Mouse (Mus musculus) hindbrain, embryonic 10.5 days (tissue): ENCODE results near the gene Mindy2. TPM values are rescaled to one million over a fixed set of nuclear protein-coding genes. Genes with fewer than 3 reads are reported as not detected.
"Not testable (repeated sequence)": the region's sequence is repeated elsewhere in the genome, so short reads cannot be mapped to it uniquely, and the experiment has no call there.

ENCODE experiments used
- DNase-seq: peaks from one replicate; pipeline ENCODE4 v3.0.0-alpha.2; 2017; ENCODE audit warnings: low spot score
- H3K27ac ChIP-seq: fragments of 300-500 bp; sonication (generic); 2 replicates; pipeline ENCODE4 v1.5.1; 2016; ENCODE audit warnings: mild to moderate bottlenecking, moderate library complexity
- H3K27me3 ChIP-seq: fragments of 300-500 bp; sonication (generic); 2 replicates; pipeline ENCODE4 v1.6.1; 2016; ENCODE audit warnings: mild to moderate bottlenecking; ENCODE audit not compliant: poor library complexity, insufficient read depth, severe bottlenecking
- H3K36me3 ChIP-seq: fragments of 300-500 bp; sonication (generic); 2 replicates; pipeline ENCODE4 v1.6.1; 2016; ENCODE audit warnings: mild to moderate bottlenecking, moderate library complexity
- H3K4me1 ChIP-seq: fragments of 300-500 bp; sonication (generic); replicated peaks from 2 replicates; pipeline ENCODE4 v1.6.1; 2016; ENCODE audit warnings: mild to moderate bottlenecking
- H3K4me3 ChIP-seq: fragments of 300-500 bp; sonication (generic); 2 replicates; pipeline ENCODE4 v1.5.1; 2016; ENCODE audit warnings: mild to moderate bottlenecking, moderate library complexity
- H3K9me3 ChIP-seq: fragments of 300-500 bp; sonication (generic); 2 replicates; pipeline ENCODE4 v1.6.1; 2016; ENCODE audit warnings: mild to moderate bottlenecking, moderate library complexity
- WGBS: fragments of 180-500 bp; shearing (Covaris S2); methylation state at CpG from one replicate; pipeline ENCODE4 v1.1.7; 2016; 5-methylcytosine and 5-hydroxymethylcytosine counted together
- polyA plus RNA-seq: library from polyadenylated mRNA; unstranded; fragments of >200 nt; fragmentation: Nextera tagmentation; extraction: Ambion mirVana; gene quantifications from 2 replicates; pipeline ENCODE4 v1.2.1, GENCODE M21; 2016

Gene Mindy2
- polyA plus RNA-seq, 1 experiment from 2014 or later, result 8.2 TPM

GRCm38 (mm10) chr9:70591486-70591885 is 65.5 kb downstream of the Mindy2 start:
- Histone ChIP-seq H3K9me3 (no peaks in the 10 kb centered on the region), H3K4me1 (no peaks in the 10 kb centered on the region), H3K27me3 (no peaks in the 10 kb centered on the region), H3K27ac (no peak overlapping the region), H3K36me3 (peaks cover 98% of the 10 kb centered on the region), H3K4me3 (no peak overlapping the region)
- DNase-seq, result no peak
- WGBS, result 81% methylated on average over 9 of the region's 9 CpGs

GRCm38 (mm10) chr9:70590775-70591174 is 66.2 kb downstream of the Mindy2 start:
- DNase-seq, result no peak
- H3K4me1 ChIP-seq, result no peaks in the 10 kb centered on the region
- peaks cover 99% of the 10 kb centered on the region for H3K36me3 ChIP-seq
- H3K4me3 ChIP-seq, result no peak overlapping the region
- 96% methylated on average over 4 of the region's 4 CpGs for WGBS
- no peaks in the 10 kb centered on the region for H3K9me3 ChIP-seq
- no peaks in the 10 kb centered on the region for H3K27me3 ChIP-seq
- H3K27ac ChIP-seq, result no peak overlapping the region

DNA sequence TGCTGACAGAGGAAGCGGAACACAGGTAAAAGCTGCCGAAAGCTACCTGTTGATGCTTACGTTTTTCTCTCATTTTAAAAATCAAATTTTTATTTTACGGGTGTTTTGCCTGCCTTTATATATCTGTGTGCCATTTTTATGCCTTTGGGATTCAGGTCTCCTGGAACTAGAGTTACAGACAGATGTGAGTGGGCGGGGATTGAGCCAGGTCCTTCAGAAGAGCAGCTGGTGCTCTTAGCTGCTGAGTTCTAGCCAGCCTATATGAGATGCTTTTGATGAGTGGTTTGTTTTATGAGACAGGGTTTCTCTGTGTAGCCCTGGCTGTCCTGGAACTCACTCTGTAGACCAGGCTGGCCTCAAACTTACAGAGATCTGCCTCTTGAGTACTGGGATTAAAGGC is 69.8 kb downstream of the Mindy2 start:
- DNase-seq, result no peak
- peaks cover 94% of the 10 kb centered on the region for H3K36me3 ChIP-seq
- WGBS, result 94% methylated on average over 5 of the region's 5 CpGs
- H3K27me3 ChIP-seq, result no peaks in the 10 kb centered on the region
- H3K4me1 ChIP-seq, result no peaks in the 10 kb centered on the region
- H3K9me3 ChIP-seq, result no peaks in the 10 kb centered on the region
- H3K27ac ChIP-seq, result no peak overlapping the region
- H3K4me3 ChIP-seq, result no peak overlapping the region

GRCm38 (mm10) chr9:70585172-70585571 is 71.8 kb downstream of the Mindy2 start:
- Histone ChIP-seq H3K4me1 (no peaks in the 10 kb centered on the region), H3K36me3 (peaks cover 94% of the 10 kb centered on the region), H3K9me3 (no peaks in the 10 kb centered on the region), H3K27me3 (no peaks in the 10 kb centered on the region), H3K27ac (no peak overlapping the region), H3K4me3 (no peak overlapping the region)
- 89% methylated on average over 5 of the region's 5 CpGs for WGBS
- no peak for DNase-seq

- 81% methylated on average over 14 of the region's 14 CpGs for WGBS
- no peak for DNase-seq
- Histone ChIP-seq H3K4me1 (no peaks in the 10 kb centered on the region), H3K4me3 (no peak overlapping the region), H3K36me3 (peaks cover 94% of the 10 kb centered on the region), H3K27ac (no peak overlapping the region), H3K27me3 (no peaks in the 10 kb centered on the region), H3K9me3 (no peaks in the 10 kb centered on the region)
Measured at GRCm38 (mm10) chr9:70584641-70585040, 72.3 kb downstream of the Mindy2 start.

DNA sequence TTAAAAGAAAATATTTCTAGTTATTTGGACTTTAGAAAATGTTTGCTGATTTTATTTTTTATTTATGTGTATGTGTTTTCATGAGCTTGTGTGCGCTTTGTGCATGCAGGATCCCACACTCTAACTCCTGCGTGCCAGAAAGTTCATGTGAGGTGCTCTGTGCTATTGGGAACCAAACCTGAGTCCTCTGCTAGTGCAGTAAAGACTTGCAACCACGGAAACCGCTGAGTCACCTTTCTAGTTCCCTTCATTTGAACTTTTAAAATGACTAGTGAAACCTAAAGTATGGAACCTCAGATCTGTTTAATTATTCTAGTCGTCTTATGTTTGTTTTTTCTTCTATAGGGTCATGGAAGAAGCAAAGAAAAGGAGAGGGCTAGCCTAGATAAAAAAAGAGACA is 76.0 kb downstream of the Mindy2 start:
- DNase-seq, result no peak
- Histone ChIP-seq H3K27ac (no peak overlapping the region), H3K4me1 (no peaks in the 10 kb centered on the region), H3K9me3 (no peaks in the 10 kb centered on the region), H3K4me3 (no peak overlapping the region), H3K27me3 (no peaks in the 10 kb centered on the region), H3K36me3 (peaks cover 94% of the 10 kb centered on the region)
- WGBS, result 89% methylated on average over 5 of the region's 5 CpGs

- Histone ChIP-seq H3K4me3 (no peak overlapping the region), H3K36me3 (peaks cover 98% of the 10 kb centered on the region), H3K27ac (no peak overlapping the region), H3K27me3 (no peaks in the 10 kb centered on the region), H3K9me3 (no peaks in the 10 kb centered on the region), H3K4me1 (no peaks in the 10 kb centered on the region)
- WGBS, result 97% methylated on average over 2 of the region's 2 CpGs
- DNase-seq, result no peak
Measured at GRCm38 (mm10) chr9:70578123-70578522, 78.9 kb downstream of the Mindy2 start.

DNA sequence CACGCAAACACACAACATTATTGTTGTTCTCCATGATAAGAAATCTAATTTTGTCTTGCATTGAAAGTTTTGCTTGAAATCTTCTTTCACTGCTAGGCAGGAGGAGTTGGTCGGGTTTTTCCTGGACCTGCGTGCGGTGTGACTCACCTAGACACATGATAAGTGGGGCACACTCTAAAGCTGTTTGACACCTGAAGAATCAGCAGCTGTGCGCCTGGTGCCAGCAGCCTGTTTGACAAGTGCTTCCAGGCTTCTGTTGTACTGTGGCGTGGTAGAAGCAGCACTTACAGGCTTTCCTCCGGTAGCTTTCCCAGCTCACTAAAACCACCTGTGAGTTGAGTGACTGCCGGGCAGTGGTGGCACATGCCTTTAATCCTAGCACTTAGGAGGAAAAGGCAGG is 86.6 kb downstream of the Mindy2 start:
- no peaks in the 10 kb centered on the region for H3K27me3 ChIP-seq
- WGBS, result 94% methylated on average over 8 of the region's 8 CpGs
- H3K36me3 ChIP-seq, result peaks cover 54% of the 10 kb centered on the region

DNA sequence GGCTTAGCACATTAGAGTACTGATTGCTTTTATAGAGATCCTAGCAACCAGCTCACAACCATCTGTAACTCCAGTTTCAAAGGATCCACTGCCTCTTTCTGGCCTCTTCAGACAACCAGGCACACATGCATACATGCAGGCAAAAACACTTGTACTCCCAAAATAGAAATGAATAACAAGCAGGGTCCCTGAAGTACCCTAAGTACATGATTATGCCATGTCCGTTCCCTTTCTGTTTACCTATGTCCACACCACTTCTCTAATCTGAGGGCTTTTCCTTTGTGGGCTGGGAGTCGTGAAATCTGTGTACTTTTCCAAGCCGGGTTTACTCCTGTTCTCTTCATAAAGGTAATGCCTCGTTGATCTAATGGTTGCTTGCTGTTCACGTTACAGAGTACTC is 89.3 kb downstream of the Mindy2 start:
- DNase-seq, result no peak
- Histone ChIP-seq H3K27ac (no peak overlapping the region), H3K4me1 (no peaks in the 10 kb centered on the region), H3K4me3 (no peak overlapping the region), H3K27me3 (no peaks in the 10 kb centered on the region), H3K36me3 (peaks cover 35% of the 10 kb centered on the region), H3K9me3 (no peaks in the 10 kb centered on the region)
- WGBS, result 90% methylated on average over 5 of the region's 5 CpGs

More for the DNA sequence above, 86.6 kb downstream of the Mindy2 start:
- Histone ChIP-seq H3K4me3 (no peak overlapping the region), H3K27ac (no peak overlapping the region), H3K9me3 (no peaks in the 10 kb centered on the region), H3K4me1 (no peaks in the 10 kb centered on the region)
- no peak for DNase-seq

GRCm38 (mm10) chr9:70562825-70563224 is 94.1 kb downstream of the Mindy2 start:
- Histone ChIP-seq H3K36me3 (peaks cover 42% of the 10 kb centered on the region), H3K27me3 (no peaks in the 10 kb centered on the region), H3K4me1 (peaks cover 5% of the 10 kb centered on the region), H3K9me3 (no peaks in the 10 kb centered on the region), H3K4me3 (no peak overlapping the region), H3K27ac (no peak overlapping the region)
- DNase-seq, result no peak
- 91% methylated on average over 3 of the region's 3 CpGs for WGBS

- H3K36me3 ChIP-seq, result peaks cover 64% of the 10 kb centered on the region
- no peaks in the 10 kb centered on the region for H3K27me3 ChIP-seq
- no peak overlapping the region for H3K27ac ChIP-seq
- H3K4me3 ChIP-seq, result no peak overlapping the region
- DNase-seq, result no peak
- peaks cover 17% of the 10 kb centered on the region for H3K9me3 ChIP-seq
- H3K4me1 ChIP-seq, result peaks cover 5% of the 10 kb centered on the region
- WGBS, result 93% methylated on average over 5 of the region's 5 CpGs
Measured at GRCm38 (mm10) chr9:70556796-70557195, 100.2 kb downstream of the Mindy2 start.

DNA sequence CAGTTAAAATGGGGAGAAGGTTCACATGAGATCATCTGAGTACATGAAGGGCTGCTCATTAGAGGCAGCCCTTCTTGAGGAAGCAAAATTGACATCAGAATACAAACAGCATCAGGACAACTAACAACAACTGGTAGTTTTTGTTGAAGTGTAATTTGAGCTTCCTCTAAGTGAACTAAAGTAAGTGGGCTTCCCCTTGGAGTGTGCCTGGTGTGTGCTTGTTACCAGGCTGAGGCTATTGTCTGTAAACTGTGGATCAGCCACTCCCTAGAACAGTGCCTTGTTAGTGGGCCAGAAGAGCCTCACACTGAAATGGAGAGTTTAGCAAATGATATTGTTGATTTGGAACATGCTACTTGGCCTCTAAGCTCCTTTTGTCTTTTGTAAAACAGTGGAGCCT is 101.5 kb downstream of the Mindy2 start:
- Histone ChIP-seq H3K27me3 (no peaks in the 10 kb centered on the region), H3K27ac (no peak overlapping the region)

GRCm38 (mm10) chr9:70552233-70552632 is 104.7 kb downstream of the Mindy2 start:
- peaks cover 17% of the 10 kb centered on the region for H3K9me3 ChIP-seq
- H3K4me3 ChIP-seq, DNase-seq, H3K27me3 ChIP-seq, H3K27ac ChIP-seq, H3K4me1 ChIP-seq: not testable (repeated sequence)
- peaks cover 84% of the 10 kb centered on the region for H3K36me3 ChIP-seq
- WGBS, result 94% methylated on average over 2 of the region's 2 CpGs

More for the DNA sequence above, 101.5 kb downstream of the Mindy2 start:
- H3K4me3 ChIP-seq, result no peak overlapping the region
- peaks cover 5% of the 10 kb centered on the region for H3K4me1 ChIP-seq
- peaks cover 17% of the 10 kb centered on the region for H3K9me3 ChIP-seq
- peaks cover 66% of the 10 kb centered on the region for H3K36me3 ChIP-seq
- DNase-seq, result no peak

DNA sequence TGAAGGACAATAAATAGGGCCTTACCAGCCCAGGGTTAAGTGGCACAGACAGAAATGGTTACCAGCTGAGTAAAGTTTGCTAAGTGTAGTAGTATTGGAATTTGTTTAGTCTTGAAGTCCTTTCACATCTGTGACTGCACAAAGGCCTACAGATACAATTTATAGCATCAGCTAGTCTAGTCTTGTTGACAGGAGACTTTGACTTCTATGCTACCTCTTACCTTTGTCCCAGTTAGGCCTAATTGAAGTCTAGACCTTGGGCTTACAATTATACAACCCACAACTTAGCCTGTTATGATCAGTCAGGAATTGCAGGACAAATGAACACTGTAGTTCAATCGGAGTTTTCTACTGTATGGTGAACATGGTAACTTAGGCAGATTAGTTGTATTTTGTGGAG is 105.5 kb downstream of the Mindy2 start:
- no peak overlapping the region for H3K4me3 ChIP-seq
- H3K27ac ChIP-seq, result no peak overlapping the region
- no peaks in the 10 kb centered on the region for H3K4me1 ChIP-seq
- WGBS, result 97% methylated on average over 1 of the region's 1 CpGs
- peaks cover 17% of the 10 kb centered on the region for H3K9me3 ChIP-seq
- DNase-seq, result no peak
- no peaks in the 10 kb centered on the region for H3K27me3 ChIP-seq
- H3K36me3 ChIP-seq, result peaks cover 86% of the 10 kb centered on the region
